Mouse (Mus musculus): Measurements from ENCODE around the gene Abhd12.

DNA sequence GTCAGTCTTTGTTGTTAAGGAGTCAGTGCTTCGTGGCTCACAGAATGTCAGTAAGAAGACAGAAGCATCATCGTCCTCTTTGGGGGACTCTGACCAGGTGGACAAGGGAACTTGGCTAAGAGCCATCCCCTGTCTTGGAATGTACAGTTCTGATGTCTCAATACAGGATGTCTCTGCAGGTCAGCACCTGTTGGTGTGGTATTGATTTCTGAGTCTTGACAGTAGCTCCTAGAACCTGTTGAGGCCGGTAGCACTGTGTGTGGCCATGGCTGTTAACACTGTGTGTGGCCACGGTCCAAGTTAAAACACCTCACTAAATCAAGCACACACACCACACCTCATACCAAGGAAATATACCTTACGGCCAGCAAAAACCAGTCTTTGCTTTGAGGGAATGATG lies 103.9 kb downstream of the Abhd12 start:
- TF ChIP-seq CTCF (conservative IDR thresholded peaks at IDR 0.05; ENCODE audit: insufficient read depth, insufficient read length, low read depth, low read length): no peak
- no peak for TF ChIP-seq POLR2A (IDR thresholded peaks at IDR 0.05; ENCODE audit: low read depth, low read length)
